Mouse (Mus musculus) heart, postnatal 10 days (tissue): ENCODE data around the gene Slc30a3. TPM values are rescaled to one million over a fixed set of nuclear protein-coding genes. Genes with fewer than 3 reads are reported as not detected.
A peak's percentile ranks its signal among the peaks of the same experiment; 100 is the strongest.

Source experiments
- DNase-seq, 2 experiments: peaks; one replicate each; pipeline ENCODE4 v3.0.0; 2021
- intact Hi-C: fragments of 180-260 bp; cut with DNase I; formaldehyde crosslinking; loops from one replicate; pipeline ENCODE4 v1.15.1; 2025
- total RNA-seq, 2 experiments: library from RNA; stranded (reverse); gene quantifications; 2 replicates each; pipeline ENCODE4 v1.2.3; 2021

The Slc30a3 gene
- under 1 TPM in 1 of 2 experiments, not detected in 1; 0.25 TPM for total RNA-seq

DNA sequence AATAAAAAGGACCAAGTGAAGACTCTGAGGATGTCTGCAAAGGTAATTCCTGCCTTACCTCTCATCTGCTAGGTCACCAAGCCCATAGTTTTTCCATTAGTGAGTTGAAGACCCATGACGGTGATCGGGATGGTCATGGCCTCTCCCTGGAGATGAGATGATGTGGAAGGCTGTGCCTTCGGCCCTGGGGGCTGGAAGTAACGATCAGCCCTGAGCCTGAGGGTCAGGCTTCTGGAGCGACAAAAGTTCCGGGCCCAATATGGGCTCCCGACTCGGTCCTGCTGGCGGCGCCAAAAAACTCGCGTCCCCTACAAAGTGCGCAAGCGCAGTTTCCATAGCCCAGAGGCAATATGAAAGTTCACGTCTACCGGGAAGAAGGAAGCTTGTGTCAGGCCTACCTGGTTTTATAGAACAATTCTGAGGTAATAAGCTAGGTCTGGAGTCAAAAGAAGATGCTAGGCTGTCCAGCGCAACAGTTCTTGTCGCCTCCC is at the start of gene Slc30a3:
Gene Slc30a3 (minus strand): TSS at position 238 of the 491 bp plus-strand sequence.
- intact Hi-C loops: no loop called here
- no peak for DNase-seq

DNA sequence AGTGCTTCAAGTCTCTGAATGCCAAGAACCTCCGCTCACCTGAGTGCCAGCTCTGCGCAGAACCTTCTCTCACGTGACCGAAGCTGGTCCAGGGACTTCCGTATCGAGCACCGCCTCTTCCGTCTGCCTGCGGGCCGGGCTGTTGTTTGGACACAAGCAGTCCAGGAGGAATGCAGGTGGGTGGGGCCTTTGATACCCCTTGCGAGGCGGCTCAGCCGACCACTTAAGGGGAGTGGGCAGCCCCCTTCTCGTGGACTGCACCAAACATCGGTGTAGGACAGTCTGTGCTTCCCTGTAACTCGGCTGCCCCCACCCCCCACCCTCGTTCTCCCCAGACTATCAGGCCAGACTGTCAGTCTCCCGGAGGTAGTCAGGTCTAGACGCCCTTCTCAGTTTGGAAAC is 46.1 kb upstream of the Slc30a3 start, which contains the start of gene Mpv17:
Gene Mpv17 (minus strand): TSS at position 100 of the 402 bp plus-strand sequence.
- intact Hi-C loops: no loop called here
- peak; percentile 88 for DNase-seq

DNA sequence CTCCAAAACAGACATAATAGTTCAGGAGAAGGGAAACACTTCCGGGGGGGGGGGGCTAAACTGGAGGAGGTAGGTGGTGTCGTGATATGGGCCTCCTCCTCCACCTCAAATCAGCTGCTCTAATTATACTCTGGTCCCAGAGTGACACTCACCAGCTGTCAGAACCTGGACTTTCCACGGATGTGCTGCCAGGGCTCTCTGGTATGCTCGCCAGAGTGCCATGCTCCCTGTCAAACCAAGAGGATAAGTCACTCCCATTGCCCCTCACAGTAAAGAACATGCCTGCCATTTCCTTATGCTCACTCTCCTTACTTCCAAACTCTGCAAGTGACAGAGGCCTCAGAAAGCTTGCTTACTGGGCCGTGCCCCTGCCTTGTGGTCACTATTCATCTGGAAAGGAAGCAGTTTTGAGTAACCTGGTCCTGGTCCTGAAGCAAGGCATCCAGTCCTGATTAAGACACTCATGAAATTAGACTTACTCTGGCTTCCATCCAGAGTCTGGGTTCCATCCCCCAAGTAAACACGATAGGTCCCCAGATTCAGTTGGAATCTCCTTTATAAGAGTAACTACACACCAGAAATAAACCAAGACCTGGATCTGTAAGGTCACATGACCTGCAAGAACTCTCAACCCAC is 45.6 kb upstream of the Slc30a3 start:
- intact Hi-C loops: no loop called here
- peak; percentile 39 to 56 for DNase-seq

DNA sequence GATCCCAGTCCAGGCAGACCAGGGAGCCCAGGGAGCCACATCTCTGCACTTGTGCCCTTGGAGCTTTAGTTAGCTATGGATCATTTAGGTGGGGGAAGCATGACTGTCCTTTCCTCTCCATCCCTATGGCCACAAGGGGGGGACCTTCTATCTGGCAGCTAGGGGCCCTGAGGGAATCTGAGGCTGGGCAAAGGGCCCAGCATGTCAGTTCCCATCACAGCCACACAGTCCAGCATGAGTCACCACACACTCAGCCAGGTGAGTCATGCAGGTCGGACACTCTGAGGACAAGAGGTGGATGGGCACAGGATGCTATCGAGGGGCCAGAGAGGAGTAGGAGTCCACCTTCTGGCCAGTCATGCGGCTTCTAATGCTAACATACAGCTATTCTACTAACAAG is 43.7 kb upstream of the Slc30a3 start:
- intact Hi-C loops: no loop called here
- DNase-seq: peak; percentile 57 to 61

DNA sequence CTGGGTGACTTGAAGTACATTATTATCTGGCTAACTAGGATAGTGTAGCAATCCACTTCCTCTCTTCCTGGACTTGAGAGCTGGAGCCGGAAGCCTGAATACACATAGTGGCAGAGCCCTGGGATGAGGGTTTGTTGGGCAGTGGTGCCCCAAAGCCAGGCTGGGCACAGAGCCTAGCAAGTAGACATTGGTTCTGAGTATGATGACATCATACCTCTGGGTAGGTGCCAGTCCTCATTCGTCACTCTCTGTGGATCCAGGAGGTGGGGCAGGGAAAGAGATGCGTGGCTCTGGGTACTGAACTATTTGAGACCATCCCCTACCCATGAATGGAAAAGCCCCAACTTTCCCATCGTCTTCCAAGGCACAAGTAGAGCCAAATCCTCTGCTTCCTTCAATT is 41.7 kb upstream of the Slc30a3 start:
- intact Hi-C loops: no loop called here
- peak; percentile 32 to 35 for DNase-seq

DNA sequence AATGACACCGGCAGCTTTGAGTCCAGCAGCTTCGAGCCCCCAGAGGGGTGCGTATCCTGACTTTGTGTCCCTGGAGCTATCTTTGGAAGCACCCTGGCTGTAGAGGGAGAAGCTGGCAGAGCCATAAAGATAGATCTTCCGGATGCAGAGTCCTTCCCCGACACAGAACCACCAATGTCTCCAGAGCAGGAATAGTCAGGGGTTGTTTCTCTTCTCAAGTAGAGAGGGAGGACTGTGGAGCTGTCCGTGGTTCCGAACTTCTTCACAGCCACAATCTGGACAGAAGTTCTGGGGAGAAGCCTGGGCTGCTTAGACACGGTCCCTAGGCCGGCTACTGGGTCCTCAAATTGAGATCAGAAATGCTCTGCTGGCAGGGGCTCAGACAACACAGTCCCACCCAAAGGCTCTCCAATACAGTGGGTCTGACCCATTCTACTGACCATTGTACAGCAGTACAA is 31.0 kb upstream of the Slc30a3 start:
- intact Hi-C loops: no loop called here
- DNase-seq: peak in 1 of 2 experiments; percentile 50

DNA sequence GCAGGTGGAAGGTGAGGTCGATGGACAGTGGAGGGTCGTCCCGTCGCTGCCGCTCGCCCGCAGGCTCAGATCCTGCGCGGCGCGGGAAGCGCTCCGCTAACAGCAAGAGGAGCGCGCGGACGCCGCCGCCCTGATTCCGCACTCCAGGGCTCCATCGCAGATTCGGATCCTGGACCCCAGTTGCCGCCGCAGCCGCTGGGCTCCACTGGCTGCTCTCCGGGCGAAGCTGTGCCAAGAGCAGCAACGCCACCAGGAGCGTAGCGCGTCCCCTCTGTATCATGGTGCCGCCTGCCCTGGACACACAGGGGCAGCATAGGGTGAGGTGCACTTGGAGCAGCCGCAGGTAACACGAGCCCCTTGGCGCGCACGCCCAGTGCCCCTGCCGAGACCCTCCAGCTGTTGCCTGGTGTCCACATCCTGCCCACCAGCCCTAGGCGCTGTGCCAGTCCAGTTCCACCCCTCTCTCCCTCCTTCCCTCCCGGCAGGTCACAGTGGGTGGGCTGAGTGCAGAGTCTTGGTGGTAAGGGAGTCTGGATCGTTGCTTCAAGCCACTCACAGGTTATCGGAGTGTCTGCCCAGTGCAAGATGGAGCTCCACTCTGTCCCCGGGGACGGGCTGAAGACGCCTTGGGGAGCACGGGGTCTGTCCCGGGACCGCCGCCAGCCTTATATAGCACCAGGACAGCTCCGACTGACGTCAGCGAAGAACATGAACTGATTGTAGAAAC is 30.4 kb upstream of the Slc30a3 start, which contains the start of gene Ucn:
Gene Ucn (minus strand): TSS at position 589 of the 727 bp plus-strand sequence.
- peak in 1 of 2 experiments; percentile 22 for DNase-seq
- intact Hi-C loops: no loop called here

DNA sequence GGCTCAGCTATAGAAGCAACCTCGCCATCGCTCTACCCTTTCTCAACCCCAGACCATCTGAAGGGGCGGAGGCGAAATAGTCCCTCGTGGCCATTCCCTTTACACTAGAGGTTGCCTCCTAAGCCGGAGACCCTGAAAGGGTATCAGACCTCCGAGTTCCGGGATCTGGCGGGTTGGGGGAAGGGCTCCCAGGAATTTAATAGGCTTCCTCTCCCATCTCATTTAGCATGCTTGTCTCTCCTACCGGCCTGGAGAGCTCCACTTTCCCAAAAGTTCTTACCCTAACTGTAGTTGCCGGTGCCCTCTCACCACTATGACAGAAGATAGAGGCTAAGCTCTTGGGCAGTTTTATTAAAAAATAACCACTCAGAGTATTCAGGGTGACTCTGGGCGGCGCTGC is 29.6 kb upstream of the Slc30a3 start:
- no peak for DNase-seq
- intact Hi-C loops: no loop called here

DNA sequence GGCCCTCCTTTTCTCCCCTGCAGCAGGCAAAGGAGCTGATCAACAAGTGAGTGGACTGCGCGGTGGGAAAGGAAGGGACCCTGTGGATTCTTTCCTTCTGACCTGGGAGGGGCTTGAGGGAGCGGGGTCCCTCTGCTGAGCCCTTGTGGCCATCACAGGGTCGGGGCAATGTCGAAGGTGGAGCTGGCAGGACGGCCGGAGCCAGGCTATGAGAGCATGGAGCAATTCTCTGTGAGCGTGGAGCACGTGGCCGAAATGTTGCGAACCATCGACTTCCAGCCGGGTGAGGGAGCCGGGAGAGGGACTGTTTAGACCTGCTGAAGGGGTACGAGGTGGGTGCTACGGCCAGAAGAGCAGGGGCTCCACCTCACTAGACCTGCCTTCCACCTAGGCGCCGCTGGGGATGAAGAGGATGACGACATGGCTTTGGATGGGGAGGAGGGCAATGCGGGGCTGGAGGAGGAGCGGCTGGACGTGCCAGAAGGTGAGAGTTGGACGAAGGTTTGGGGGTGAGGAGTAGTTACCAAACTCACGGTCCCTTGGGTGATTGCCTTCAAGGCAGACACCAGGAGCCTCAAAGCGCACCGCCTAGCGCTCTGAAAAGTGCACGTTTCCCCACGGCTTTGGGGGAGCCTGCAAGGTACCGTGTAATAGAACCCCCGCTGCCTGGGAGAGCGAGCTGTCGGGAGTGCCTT is 28.8 kb upstream of the Slc30a3 start:
- intact Hi-C loops: no loop called here
- no peak for DNase-seq

DNA sequence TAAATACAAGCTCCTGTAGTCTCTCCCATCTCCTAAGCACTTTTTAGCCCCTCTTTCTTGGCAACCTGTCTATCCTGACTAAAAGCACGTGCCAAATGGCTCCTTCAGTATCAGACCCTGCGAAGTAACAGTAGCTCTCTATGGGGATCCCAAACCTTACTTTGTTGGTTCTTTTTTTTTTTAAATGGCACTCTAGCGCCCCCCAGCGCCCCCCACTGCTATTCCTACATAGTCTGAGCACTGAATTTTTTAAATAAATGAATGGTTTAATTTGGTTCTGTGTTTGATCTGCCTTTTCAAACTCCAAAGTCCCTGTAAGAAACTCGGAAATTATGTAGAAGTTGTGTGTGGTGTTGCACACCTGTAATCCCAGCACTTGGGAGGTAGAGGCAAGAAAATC is 18.0 kb upstream of the Slc30a3 start:
- intact Hi-C loops: no loop called here
- no peak for DNase-seq

DNA sequence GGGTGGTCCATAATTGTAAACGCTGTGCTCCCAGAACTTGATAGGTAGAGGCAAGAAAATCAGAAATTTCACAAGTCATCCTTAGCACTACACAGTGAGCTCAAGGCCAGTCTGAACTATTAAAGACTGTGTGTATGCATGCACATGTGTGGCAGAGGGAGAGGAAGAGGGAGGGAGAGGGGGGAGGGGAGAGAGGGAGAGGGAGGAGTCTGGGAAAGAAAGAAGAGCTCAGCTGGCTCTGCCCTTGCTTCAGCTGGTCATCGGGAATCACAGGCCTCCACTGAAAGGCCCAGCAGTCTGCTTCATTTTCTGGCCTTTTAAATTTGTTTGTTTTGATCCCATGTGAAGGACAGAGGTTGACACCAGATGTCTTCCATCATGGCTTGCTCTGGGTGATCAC is 15.4 kb upstream of the Slc30a3 start:
- intact Hi-C loops: no loop called here
- DNase-seq: no peak

DNA sequence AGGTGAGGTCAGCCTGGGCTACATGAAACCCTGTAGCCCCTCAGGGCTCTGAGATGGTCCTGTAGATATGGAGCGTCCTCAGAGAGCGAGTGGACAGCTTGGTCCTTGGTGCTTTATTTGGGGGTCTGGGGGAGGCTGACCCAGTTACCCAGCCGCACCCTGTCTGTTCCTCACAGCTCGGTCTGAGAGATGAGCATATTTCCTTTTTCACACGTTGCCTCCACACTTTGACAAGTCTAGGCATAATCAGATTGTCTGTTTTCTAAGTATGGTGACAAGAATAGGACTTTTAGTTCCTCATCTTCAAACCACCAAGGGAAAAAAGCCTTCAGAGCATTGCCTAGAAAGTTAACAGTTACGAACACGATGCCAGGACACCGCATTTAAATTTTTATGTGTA is 13.1 kb upstream of the Slc30a3 start:
- DNase-seq: no peak
- intact Hi-C loops: no loop called here

DNA sequence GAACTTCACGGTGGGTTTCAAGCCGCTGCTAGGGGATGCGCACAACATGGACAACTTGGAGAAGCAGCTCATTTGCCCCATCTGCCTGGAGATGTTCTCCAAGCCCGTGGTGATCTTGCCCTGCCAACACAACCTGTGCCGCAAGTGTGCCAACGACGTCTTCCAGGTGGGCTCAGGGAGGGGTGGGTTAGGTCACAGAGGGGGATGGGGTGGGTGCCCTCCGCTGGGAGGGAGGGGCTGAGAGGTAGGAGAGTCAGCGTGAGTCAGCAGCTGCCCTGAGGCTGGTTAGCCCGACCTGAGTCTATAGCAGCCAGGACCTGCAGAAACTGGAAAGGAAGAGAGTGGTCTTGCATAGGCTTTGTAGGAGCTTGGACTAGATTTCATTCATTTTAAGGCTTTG is 8.9 kb upstream of the Slc30a3 start:
- DNase-seq: peak in 1 of 2 experiments; percentile 32
- intact Hi-C loops: loop anchor here (10.0 kb wide), 1 partner anchor 312 kb away; no protein-coding TSS in a partner anchor

DNA sequence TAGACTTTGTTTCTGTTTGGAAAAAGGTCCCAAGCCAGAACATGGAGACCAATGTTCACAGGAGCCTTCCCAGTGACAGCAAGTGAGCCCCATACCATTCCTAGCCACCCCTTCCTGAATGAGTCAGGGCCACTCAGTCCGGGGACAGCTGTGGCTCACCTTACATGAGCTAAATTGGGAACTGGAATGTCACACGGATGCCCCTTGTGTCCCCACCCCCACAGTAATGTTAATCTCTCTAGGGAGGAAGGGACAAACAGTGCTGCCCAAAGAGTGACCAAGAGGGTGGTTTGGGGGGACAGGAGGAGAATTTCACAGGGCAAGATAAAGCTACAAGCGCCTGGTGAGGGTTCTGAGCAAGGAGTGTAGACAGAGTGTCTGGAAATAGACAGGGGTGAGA is 8.3 kb upstream of the Slc30a3 start, which contains the start of gene Trim54:
Gene Trim54 (plus strand): TSS at position 359 of the 400 bp plus-strand sequence.
- peak; percentile 57 to 69 for DNase-seq
- intact Hi-C loops: loop anchor here (10.0 kb wide), 1 partner anchor 312 kb away; no protein-coding TSS in a partner anchor

DNA sequence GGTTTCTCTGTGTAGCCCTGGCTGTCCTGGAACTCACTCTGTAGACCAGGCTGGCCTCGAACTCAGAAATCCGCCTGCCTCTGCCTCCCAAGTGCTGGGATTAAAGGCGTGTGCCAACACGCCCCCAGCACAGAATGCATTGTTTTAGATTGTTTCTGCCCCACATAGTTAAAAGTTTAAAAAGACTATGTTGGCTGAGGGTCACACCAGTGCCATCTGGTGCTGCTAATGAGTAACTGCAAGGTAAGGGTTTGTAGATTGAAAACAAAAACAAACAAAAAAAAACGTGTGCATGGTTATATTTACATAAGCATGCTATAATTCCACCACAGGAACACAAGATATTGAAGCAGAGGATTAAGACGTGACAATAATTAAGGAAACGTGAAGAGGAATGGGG is 2.7 kb upstream of the Slc30a3 start:
- no peak for DNase-seq
- intact Hi-C loops: loop anchor here (5.0 to 10.0 kb wide), 2 partner anchors 58 to 306 kb away; partner anchors contain the start of gene Cad

DNA sequence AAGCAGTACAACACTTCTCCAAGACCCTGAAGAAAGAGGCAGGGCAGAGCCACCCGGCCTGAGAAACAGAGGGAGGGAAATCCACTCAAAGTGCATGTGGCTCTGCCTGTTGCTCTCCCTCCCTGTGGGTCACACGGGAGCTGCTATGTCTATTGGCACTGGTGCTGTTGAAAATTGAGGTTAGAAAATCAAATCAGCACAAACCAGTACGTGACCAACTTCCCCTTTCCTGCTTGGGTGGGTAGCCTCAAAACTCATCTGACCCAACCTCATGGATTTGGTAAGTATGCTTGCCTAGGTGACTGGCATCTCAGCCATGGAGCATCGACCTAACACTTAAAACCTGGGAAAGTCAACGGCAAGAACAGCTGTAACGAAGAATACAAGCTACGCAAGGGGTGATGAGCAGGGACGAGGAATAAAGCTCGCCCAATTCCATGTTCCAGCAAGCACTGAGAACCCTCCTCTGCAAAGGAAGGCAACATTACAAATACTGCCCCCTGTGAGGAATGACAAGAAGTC is 2.2 kb downstream of the Slc30a3 start, which contains the start of gene Dnajc5g:
Gene Dnajc5g (plus strand): TSS at position 472 of the 522 bp plus-strand sequence.
- DNase-seq: no peak
- intact Hi-C loops: no loop called here

DNA sequence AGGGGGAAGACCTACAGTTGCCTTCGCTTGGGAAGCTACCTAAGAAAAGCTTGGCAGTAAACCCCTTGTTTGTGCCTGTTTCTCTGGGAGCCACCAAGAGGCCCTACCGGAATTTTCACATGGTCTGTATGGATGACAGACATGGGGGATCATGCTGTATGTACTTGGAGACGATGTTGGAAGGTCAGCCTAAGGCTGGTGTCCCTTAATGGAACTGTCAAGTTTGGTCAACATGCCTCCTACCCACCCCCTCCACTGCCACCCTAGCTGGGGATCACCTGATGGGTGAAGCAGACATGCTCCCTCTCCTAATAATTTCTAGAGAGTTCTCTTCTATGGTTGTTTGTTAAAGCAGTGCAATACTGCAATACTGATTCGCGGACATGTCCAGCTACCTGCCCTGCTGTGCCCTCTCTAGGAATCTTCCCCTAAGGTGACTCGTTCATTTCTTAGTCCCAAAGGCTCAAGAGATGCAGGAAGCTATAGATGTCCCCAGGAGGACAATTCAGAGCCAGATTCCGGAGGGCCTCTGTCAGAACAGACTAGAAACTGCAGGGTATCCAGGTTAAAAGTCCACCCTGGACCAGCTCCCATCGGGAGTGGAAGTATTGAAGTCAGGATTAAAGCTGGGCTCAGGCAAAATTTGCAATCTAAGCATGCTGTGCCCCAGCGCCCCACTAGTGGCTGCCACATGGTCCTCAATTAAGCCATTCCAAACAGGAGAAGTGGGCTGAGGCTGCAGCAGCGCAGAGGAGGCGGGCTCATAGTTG is 12.1 kb downstream of the Slc30a3 start:
- DNase-seq: no peak
- intact Hi-C loops: no loop called here

DNA sequence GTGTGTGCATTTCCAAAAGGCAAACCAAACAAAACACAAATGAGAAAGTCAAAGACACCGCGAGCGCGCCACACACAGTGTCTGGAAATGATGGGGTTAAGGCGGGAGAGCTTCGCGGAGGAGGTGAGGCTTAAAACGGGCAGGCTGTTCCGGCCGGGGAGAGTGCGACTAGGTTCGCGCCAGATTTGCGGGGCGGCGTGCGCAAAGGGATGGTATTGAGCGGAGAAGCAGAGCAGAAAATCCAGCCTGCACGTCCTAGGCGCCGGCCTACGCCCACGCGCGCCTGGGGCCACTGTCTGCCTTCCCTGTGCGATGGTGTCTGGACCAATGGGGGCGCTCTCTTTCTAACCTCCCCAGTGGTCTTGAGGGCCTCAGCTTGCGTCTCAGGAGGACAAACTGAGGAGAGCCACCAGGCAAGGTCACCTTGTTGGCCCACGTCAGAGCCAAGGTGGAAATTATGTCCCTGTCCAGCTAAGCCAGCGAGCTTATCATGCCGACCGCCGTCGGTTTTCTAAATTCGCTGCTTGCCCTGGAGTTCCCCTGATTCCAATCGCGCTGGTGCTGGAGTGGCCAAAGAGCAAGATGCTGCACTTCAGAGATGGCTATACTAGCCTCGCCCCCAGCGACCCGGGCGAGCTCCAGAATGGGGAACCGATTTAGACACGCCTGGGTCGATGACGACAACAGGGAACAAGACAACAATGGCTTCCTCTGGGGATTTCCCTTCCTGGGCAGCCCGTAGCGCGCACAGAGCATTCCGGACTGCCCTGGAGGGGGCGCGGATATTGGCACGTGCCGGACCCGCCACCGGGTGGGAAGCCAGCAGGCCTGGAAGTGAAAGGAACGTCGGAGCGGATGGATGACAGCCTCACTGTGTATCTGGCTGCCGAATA is 13.0 kb downstream of the Slc30a3 start:
- intact Hi-C loops: no loop called here
- DNase-seq: peak; percentile 68 to 75
